Mouse (Mus musculus) megakaryocyte, embryonic 14.5 days (primary cell): Measurements from ENCODE around the gene Lrrc7.

Experiments
- FLI1 ChIP-seq: IDR thresholded peaks from 2 replicates; pipeline ENCODE4 v1.6.1; 2012; ENCODE audit warnings: low read length, inconsistent platforms, mixed read lengths
- GATA1 ChIP-seq: IDR thresholded peaks from 3 replicates; pipeline ENCODE4 v1.6.1; 2012; ENCODE audit warnings: mixed read lengths, low read length, inconsistent platforms, borderline replicate concordance

GRCm38 (mm10) chr3:158552105-158552504 lies 9.9 kb downstream of the Lrrc7 start:
- TF ChIP-seq GATA1, result no peak
- TF ChIP-seq FLI1, result no peak
